Mouse (Mus musculus) retina, adult 2 months (tissue): Measurements from ENCODE around the gene Otulin.

Experiments
- DNase-seq: peaks from one replicate; pipeline ENCODE4 v3.0.0-alpha.2; 2012; ENCODE audit warnings: low read depth, low spot score

Gene Otulin

DNA sequence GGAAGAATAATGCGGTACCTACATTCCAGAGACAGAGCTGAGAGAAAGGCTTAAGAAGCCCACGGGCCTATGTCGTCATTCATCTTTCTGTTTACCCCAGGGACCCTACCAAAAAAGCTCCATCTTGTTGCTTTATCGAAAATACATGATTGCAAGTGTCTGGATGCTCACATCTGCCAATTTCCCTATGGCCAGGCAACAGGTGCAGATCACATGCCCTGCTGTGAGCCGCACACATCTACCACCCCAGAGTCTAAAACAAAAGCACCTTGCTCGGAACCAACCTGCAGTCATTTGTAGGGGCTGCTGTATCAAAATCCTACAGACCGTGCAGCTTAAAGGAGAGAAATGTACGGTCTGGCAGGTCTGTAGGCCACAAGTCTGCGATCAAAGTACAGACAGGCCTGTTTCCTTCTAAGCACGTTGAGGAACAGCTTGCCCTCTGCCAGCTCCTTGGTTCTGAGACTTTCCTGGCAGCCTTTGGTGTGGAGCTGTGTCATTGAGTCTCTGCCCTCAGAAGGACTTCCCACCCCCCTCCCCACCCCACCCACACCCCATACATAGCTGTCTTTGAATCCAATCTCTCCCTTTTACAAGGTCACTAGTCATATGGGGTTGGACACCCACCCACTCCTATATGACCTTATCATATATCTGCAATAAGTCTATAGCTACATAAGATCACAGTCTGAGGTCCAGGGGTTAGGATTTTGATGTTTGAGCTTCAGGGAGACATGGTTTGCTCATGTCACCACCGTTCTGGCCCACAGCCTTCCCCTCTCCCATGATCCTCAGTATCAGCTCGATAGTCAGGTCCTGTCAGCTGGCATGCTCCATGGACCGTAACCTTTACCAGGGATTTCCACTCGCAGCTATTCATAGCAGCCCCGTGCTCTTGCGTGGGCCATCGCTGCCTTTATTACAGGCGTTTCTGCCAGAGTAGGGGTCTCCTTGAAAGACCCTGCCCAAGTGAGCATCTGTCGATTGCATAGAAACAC is 79.1 kb downstream of the Otulin start:
- DNase-seq = no peak

DNA sequence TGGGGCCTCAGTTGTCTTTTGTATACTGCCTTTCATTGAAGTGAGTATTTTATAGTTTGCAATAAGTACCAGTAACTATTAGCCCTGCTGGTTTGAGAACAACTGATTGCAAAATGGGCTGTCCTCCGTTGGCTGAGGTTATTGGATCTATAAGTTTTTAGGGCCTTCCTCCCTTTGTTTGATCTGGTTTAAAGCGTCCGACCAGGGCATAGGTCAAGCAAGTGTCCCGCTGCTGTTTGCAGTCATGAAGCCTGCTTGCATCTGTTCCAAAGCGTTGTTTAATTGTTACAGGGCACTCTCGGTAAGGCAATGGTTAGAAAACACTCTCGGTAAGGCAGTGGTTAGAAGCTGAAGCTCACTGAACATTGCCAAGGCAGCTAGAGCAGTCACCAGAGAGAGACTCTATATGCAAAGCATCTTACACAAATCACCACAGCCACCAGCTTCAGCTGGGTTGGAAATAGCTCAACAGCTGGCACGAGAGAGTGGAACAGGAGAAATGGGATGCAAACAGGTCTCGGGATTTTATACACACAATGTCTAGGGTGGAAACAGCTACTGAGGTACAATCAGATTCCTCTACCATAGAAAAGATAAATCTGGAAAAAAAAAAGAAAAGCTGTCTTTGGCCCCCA is 80.0 kb downstream of the Otulin start:
- DNase-seq = no peak

DNA sequence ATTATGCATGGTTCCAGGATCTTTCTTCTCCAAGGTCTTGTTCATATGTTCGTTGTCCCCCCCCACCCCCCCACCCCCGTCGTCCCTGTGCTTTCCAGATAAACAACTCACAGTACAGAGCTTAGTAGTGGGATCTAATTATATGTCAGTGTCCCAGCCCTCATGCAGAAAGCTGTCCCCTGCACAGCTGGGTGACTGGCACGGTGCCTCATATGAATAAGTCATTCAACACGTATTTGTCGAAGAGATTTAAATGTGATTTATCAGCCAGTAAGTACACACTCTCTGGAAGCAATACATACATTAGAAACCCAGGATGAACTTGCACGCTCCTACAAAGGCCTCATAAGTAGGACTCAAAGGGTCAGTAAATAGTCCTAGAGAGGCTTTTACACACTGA is 80.6 kb downstream of the Otulin start:
- no peak for DNase-seq

DNA sequence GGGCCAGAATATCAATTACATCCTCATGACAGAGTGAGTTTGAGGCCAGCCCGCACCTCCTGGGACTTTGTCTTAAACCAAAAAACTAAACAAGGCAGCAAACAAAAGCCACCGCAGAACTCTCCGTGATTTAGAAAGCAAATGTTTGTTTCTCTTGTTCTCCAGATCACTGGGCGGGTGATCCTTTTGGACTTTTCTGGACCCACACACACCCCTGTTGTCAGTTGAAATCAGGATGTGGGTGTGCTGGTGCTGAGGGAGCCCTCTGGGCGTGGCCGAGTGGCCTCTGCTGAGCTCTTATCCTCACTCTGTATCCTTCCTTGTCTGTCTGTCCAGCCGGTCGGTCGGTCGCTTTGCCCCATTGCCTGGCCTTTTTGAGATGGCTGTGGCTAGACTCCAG is 81.4 kb downstream of the Otulin start:
- no peak for DNase-seq

DNA sequence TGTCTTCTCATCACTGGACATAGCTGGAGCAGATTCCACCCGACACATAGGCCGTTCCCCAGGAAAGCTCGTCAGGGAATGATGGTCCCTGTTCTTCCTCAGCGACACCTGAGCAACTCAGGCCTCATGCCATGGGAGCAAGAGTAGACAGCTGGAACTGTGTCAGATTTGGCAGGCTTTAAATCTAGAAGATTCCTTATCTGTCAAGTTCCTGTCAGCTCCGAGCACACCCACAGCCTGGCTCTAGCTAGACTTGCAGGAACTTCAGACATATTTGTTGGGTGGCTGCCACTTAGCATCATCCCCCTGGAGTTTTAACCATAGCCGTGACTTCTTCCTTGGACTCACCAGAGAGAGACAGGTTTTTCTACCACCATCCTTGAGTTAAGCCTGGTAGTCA is 82.4 kb downstream of the Otulin start:
- no peak for DNase-seq

DNA sequence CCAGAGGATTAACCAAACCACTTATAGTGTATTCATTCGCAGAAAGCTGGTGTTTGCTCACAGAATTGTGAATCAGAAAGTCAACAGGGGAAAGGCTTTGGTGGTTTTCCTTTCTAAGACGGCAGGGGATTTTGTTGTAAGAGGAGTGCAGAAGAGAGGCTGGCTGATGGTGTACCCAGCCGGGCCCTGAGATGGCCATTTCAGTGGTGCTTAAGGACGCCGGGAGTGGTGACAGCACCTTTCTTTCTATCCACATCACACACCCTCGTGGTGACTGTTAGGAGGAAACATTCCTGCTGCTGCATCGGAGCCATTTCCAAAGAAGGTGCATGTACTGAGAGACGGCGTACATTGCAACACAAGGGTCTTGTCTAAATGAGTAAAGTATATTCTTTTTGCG is 85.3 kb downstream of the Otulin start:
- DNase-seq = no peak

DNA sequence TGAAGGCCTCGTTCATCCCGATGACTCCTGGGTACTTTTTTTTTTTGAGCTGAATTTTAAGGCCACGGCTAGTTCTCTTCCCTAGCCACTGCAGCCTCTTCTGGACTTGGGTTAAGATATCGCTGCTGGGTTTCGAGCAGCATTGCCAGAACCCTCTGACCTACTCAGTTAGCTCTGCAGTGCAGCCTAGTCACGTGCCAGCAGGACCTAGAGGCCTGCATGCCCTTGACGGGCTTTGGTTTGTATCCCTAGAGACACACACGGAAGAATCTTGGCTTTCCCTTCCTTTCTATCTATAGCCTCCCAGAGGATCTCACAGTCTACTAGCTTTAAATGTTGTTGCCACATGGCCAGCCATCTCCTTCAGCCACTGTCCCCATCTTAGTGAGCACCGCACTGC is 90.7 kb downstream of the Otulin start:
- DNase-seq = no peak

DNA sequence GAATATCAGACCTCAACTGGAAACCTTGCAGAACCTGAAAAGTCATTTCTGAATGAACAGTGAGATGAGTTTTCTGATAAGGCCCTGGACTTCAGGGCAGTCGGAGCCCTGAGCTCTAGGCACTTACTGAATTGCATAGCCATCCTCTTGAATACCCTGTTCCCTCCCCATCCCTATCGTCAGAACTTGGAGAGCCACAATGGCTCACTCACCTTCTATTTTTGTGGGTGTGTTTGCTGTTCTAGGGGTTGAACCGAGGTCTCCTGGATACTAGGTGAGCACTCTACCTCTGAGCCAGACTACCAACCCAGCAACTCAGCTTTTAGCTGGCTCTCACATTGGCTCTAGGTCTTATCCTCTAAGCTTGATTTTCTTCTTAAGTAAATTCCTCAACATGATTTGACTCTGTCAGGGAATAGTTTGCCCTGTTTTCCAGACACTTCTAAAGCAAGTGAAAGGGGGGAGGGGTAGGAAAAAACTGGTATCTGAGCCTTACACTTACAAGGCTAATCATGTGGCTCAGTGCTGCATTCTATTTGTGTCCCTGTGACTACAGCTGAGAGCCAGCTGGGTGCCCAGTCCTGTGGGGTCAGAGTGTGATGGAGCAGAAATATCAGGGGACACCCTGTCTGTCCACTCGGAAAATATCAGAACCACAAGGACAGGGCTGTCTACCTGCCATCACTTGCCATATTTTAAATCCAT is 92.8 kb downstream of the Otulin start:
- no peak for DNase-seq

DNA sequence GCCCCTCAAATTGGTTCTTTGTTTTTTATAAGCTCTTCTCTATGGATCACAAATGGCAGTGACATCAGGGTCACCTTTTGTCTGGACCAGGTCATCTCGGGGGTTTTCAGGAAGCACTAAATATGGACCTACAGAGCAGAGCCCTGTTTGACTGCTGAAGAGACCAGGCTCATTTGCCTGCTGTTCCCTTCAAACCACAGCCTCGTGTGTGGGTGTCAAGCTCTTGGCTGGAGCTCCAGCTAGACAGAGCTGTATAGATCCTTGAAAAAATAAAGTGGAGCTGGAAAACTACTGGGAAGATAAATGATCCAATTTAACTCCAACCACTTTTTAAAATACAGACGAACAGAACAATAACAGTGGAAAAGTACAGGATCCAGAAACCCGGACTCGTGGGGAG is 93.7 kb downstream of the Otulin start:
- DNase-seq = no peak

DNA sequence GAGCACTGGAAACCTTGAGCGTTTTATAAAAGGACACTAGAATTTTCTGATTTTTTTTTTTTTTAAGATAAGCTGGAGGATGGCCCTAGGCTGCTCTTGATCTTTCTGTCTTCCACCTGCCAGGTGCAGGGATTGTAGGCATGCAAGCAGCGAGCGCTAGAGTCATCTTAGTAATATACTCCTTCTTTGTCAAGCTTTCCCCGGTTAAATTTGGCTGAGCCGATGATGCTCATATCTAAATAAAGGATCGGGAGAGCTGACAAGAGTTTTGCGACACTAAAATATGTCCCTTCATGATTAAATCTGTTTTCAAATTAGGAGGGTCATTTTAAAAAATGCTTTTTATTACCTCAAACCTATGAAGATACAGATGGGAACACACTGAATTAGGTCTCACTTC is 94.3 kb downstream of the Otulin start:
- DNase-seq = no peak

DNA sequence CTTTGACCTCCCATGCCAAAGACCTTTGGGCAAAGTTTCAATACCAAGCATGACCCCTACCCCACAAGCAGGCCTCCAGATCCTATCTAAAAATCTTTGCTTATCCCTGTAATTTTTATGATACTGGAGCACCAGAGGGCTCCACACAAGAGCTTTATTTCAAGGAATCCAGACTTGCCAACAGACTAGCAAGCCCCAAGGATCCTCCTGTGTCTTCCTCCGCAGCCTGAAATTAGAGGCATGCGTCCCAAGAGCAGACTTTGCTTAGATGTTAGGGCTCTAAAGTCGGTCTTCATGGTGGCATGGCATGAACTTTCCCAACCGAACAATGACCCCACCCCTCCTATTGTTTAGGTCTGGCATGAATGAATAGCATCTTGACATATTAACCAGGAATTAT is 94.8 kb downstream of the Otulin start:
- DNase-seq = no peak

DNA sequence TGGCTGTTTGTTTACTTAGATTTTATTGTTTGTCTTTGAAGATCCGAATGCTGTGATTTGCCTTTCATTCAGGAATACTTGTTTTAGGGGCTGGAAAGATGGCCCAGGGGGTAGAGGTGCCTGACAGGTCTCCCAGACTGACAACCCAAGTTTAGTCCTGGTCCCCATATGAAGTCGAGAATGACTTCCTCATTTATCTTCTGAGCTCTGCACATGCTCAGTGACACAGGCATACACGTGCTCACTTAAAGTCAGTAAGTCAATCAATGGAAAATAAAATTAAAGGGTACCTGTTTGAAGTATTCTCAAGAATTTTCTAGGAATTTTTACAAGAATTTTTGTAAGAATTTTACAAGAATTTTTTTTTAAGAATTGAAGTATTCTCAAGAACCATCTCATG is 97.5 kb downstream of the Otulin start:
- no peak for DNase-seq

DNA sequence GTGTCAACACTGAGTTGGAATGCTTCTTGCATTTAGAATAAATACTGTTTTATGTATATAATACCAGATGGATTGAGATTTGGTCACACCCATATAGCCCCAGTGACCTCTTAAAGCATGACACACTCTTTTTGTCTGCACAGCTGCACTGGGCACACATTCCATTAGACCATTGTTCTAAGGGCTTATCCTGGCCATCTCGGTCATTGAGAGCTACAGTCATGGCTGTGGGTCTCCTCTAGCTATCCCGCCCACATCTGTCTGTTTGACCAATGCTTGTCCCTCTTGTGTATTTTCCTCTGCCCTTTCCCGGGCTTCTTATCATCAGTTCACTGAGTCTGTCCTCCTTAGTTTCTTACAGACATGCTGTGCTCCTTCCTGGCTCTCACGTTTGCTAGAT is 100.5 kb downstream of the Otulin start:
- DNase-seq = no peak

DNA sequence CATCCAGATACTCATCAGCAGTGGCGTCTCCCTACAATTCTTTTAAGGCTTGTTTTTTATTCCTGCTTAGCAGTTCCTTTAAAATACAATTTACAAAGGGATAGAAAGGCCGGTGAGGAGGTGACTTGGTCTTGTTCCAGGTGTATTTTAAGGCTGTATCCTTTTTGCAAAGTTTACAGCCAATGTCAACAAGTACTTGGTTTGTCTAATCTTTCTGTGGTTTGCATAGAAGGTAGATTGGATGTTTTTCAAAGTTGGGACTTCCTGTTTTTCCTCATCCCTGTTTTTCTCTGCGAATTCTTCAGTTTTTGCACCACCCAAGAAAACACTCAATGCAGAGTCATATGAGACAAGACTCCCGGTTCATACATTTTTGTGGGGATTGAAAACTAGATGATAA is 101.6 kb downstream of the Otulin start:
- no peak for DNase-seq

DNA sequence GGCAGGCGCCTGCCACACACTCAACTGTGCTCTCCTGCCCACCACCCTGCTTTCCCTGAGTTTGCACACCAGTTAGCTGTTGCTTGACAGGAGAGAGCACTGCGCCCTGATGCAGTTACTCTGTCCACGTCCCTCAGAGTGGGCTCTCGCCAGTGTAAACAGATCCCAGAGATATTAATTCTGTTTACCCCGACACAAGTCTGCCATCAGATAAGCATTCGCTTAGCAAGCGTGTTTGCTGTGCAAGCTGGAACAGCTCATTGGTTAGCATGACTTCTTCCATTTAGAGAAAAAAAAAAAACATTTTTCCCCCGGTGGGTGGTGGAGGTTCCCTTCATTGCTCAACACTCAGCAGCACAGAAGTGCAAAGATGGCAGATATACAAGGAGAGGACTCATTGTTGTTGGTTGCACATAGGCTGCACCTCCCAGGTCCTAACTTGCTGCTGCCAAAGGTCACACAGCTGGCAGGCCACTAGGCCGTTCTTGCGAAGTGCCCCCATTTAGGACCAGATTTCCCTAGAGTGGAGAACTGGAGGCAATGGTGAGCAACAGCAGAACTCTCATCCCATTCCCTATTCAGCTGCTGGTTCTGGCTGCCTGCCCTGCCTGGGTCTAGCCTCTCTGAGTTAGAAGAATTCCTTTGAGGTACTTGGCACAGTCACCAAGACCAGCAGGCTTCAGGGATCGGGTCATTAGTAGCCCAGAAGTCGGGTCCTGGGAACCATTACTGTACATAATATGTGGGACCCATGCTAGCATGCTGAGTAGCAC is 105.1 kb downstream of the Otulin start:
- no peak for DNase-seq

DNA sequence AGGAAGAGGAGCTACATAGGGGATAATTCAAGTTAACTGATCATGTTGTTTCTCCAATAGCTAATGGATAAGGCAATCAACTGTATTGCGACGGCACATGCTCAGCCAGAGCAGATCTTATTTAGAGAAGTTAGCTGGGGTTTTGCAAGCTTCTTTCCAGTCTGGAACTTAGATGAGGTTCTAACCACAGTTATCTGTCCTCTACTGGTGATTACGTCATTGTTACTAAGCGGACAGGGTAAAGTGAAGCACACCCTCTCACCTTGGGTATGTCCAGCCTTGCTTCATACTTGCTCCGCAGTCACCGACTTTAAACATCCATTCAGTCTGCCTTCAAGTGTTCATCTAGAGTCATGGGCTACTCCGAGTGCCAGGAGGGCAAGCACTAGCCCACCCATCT is 110.6 kb downstream of the Otulin start:
- no peak for DNase-seq

DNA sequence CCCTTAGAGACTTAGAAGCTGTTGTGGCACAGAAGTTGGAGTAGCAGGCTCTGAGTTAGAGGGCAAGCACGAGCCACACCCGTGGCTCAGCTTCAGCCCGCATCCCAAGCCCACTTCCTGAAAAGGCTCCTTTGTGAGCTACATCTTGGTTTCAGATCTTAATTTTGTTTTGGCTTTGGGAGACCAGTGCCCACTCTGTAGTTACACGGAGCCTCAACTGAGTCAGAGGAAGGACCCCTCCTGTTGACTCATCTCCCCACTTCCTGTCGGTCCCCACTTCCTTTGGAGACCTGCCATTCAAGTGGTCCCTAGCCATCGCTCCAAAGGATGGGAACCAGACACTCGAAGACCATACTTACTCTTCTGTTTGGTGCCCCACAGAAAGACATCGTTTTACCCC is 112.5 kb downstream of the Otulin start:
- no peak for DNase-seq

DNA sequence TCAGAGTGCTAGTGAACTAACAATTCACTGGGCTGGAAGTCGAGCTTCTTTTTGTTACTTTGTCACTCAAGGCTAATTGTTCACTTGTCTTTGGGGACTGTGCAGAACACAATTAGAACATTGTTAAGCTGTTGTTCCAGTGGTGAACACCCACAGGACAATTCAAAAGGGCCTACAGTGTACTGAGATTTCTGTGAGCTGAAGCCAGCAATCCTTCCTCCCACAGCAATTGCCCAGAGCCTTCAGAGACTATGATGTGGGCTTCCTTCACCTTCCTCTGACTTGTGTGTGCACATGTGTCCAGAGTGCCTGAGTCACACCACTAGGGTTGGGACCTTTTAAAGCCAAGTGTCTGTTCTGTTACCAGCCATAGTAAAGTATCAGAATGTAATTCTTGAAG is 113.6 kb downstream of the Otulin start:
- DNase-seq = no peak

DNA sequence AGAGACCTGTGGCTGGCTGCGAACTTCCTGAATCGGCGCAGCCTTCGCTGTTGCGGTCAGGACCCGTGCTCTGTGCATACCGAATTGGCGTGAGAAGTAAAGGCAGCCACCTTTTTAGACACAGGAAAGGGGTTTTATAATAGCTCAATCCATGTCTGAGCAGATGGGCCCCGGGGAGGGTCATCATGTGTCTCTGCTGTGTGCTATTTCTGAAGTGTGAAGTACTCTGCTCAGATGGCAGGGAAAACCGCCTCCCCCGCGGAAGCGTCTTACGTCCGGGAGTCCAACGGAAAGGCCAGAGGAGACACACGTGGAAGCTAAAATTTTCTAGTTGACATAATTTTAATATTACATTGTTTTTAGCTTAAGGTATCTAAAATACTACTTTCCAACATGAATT is 121.5 kb downstream of the Otulin start:
- no peak for DNase-seq

DNA sequence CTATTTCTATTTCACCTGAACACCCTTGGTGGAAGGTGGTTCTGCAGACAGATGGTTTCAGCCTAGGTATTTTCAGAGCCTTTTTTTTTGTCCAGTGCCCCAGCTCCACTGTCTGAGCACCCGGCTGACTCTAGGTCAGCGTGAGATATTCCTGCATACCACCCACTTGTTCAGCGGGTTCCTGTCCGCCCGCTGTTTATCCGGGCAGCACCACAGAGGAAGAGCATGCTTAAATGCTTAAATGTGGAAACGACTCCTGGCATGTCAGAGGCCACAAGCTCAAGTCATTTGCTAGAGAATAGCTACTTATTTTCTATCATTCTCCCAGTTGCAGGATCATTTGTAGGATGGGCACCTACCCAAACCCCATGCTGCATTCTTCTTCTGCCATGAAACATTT is 122.3 kb downstream of the Otulin start:
- DNase-seq = no peak

DNA sequence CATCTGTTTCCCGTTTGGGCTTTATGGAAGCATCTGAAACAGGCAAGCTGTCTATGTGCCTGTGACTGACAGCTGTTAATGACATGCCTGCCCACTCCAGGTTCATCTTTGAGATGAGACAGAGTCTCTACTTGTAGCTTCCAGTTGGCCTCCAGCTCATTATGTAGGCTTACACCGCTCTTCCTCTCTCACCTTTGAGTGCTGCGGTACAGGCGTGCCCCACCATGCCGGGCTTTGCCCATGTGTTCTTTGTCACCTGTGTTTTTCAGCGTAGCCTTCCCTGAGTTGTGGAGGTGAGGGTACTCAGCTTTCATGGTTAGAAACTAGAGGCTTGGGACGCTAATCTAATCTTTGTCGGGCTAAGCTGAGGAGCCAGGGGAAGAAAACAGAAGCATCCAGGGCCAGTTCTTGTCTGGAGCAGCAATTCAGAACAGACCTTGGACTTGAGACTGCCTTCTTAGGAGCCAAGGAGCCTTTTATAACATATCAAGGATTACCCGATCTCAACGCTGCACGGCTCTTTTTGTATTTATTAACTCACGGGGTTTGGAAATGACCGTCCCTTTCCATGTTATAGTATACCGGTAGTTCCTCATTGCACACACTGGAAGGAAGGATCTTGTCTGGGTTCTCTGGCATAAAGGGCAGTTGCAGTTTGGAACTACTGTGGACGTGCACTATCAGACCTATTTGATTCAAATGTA is 123.4 kb downstream of the Otulin start:
- DNase-seq = no peak
